ENCODE assay signal across 8 mouse cellular contexts in the genomic region with DNA sequence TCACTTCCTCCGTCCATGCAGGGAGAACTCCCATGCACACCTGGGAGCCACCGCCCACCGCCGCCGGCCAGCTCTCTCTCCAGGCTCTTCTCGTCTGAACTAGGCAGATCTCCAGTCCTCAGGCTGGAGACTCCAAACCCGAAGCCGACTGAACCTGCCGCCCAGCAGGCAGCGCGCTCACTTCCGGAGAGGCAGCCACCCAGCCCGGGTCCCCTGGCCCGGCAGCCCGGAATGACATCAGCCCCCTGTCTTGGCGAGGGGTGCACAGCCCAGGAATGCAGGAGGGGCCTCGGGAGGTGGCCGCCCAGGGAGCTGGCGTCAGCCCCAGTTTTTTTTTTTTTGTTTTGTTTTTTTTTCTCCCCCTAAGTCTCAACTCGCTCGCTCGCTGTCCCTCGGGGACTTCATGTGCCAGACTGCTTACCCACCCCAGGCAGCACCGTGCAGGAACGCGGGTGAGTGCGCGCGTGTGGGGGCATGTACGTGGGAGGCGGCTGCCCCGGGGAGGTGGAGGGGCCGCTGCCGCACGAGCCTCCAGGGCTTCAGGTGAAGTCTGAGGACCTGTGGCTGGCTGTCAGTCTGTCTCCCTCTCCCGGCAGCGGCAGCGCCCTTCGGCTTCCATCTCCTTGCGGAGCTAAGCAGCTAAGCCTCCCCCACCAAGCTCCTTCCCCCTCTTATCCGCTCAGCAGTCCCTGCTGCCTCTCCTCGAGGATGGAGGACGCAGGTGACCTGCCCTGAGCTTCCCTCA. TPM values are rescaled to one million over a fixed set of nuclear protein-coding genes. Genes with fewer than 3 reads are reported as not detected.
DNase-seq lines count a peak whose midpoint lies in the region; ATAC-seq lines count a peak whose summit lies in the region.

No protein-coding gene starts in this region.

- peaks cover 7% of the 10 kb centered on the region for H3K27me3 ChIP-seq in embryonic facial prominence, embryonic 11.5 days (ENCODE audit: control insufficient read depth, insufficient read depth, low read length)
- H3K27me3 ChIP-seq in heart, embryonic 12.5 days (replicated peaks): no peaks in the 10 kb centered on the region
- H3K27me3 ChIP-seq in kidney, embryonic 14.5 days (ENCODE audit: control insufficient read depth, insufficient read depth, low read length): no peaks in the 10 kb centered on the region
- no peaks in the 10 kb centered on the region; the same call in 1 of the 2 replicates for H3K27me3 ChIP-seq in lung, embryonic 16.5 days (ENCODE audit: control insufficient read depth, insufficient read depth, low read depth, low read length)

- H3K4me1 ChIP-seq in embryonic facial prominence, embryonic 11.5 days (ENCODE audit: control insufficient read depth, insufficient read depth, low read length): peaks cover 6% of the 10 kb centered on the region
- H3K4me1 ChIP-seq in heart, embryonic 12.5 days (replicated peaks): peaks cover 63% of the 10 kb centered on the region
- peaks cover 25% of the 10 kb centered on the region for H3K4me1 ChIP-seq in kidney, embryonic 14.5 days (ENCODE audit: control insufficient read depth, insufficient read depth, low read length)
- H3K4me1 ChIP-seq in lung, embryonic 16.5 days (replicated peaks; ENCODE audit: control insufficient read depth, insufficient read depth, low read length): peaks cover 22% of the 10 kb centered on the region

- no peaks in the 10 kb centered on the region for H3K36me3 ChIP-seq in embryonic facial prominence, embryonic 11.5 days (replicated peaks; ENCODE audit: control insufficient read depth, insufficient read depth, low read depth, low read length)
- peaks cover 10% of the 10 kb centered on the region for H3K36me3 ChIP-seq in heart, embryonic 12.5 days
- H3K36me3 ChIP-seq in kidney, embryonic 14.5 days (ENCODE audit: control insufficient read depth, insufficient read depth, low read length): no peaks in the 10 kb centered on the region
- H3K36me3 ChIP-seq in lung, embryonic 16.5 days (ENCODE audit: control insufficient read depth, insufficient read depth, low read length): no peaks in the 10 kb centered on the region

- no peaks in the 10 kb centered on the region for H3K9me3 ChIP-seq in embryonic facial prominence, embryonic 11.5 days (replicated peaks; ENCODE audit: control insufficient read depth, low read length)
- H3K9me3 ChIP-seq in heart, embryonic 12.5 days (replicated peaks): peaks cover 8% of the 10 kb centered on the region; the same call in 1 of the 2 replicates
- H3K9me3 ChIP-seq in kidney, embryonic 14.5 days (ENCODE audit: control insufficient read depth, low read length): 0 out of 2 replicates have a peak, but pooled peaks cover 2% of the 10 kb centered on the region
- H3K9me3 ChIP-seq in lung, embryonic 16.5 days (ENCODE audit: control insufficient read depth, low read length): 0 out of 2 replicates have a peak, but pooled peaks cover 4% of the 10 kb centered on the region

- peak overlapping the region; percentile 46 for H3K9ac ChIP-seq in embryonic facial prominence, embryonic 11.5 days (replicated peaks; ENCODE audit: low read length)
- peak overlapping the region; percentile 91 for H3K9ac ChIP-seq in heart, embryonic 12.5 days
- peak overlapping the region; percentile 52 for H3K9ac ChIP-seq in kidney, embryonic 14.5 days (ENCODE audit: low read depth, low read length)
- peak overlapping the region; percentile 75 for H3K9ac ChIP-seq in lung, embryonic 16.5 days (ENCODE audit: low read length)

- WGBS in embryonic facial prominence, embryonic 11.5 days: under 1% methylated on average over 43 of the region's 43 CpGs
- WGBS in heart, embryonic 12.5 days: under 1% methylated on average over 43 of the region's 43 CpGs
- under 1% methylated on average over 42 of the region's 43 CpGs for WGBS in kidney, embryonic 14.5 days
- WGBS in lung, embryonic 16.5 days: under 1% methylated on average over 43 of the region's 43 CpGs

- DNase-seq in layer of hippocampus, postnatal 10 days (ENCODE audit: low spot score in 2 of 2): peak; percentile 65 to 68
- no peak for DNase-seq in layer of hippocampus, adult 11-12 months (ENCODE audit: low spot score)
- DNase-seq in embryonic facial prominence, embryonic 11.5 days (ENCODE audit: low spot score): peak; percentile 61
- peak; percentile 63 for DNase-seq in urinary bladder, postnatal 25 days (ENCODE audit: low spot score)

- peak overlapping the region; percentile 40 for H3K4me3 ChIP-seq in embryonic facial prominence, embryonic 11.5 days (ENCODE audit: low read depth, low read length)
- H3K4me3 ChIP-seq in heart, embryonic 12.5 days: peak overlapping the region; percentile 72
- peak overlapping the region; percentile 39 for H3K4me3 ChIP-seq in kidney, embryonic 14.5 days (ENCODE audit: low read length)
- peak overlapping the region; percentile 56 for H3K4me3 ChIP-seq in lung, embryonic 16.5 days (ENCODE audit: low read length)

- peak; percentile 42; the same call in 1 of the 2 replicates for ATAC-seq in embryonic facial prominence, embryonic 11.5 days (replicated peaks; ENCODE audit: insufficient number of reproducible peaks, low FRiP score, low TSS enrichment, low read depth)
- ATAC-seq in heart, embryonic 12.5 days (ENCODE audit: insufficient number of reproducible peaks, low FRiP score): peak; percentile 63; the same call in 1 of the 2 replicates
- peak; percentile 67 for ATAC-seq in kidney, embryonic 14.5 days (ENCODE audit: low FRiP score, low TSS enrichment)
- ATAC-seq in lung, embryonic 16.5 days (ENCODE audit: low read depth): peak; percentile 83
- ATAC-seq in neutrophil, adult 5-6 weeks (ENCODE audit: extremely low read depth, insufficient number of reproducible peaks, low FRiP score, poor library complexity, severe bottlenecking): 0 out of 2 replicates have a peak, but pooled peaks have one; percentile 23

- peak overlapping the region; percentile 93 for H3K4me2 ChIP-seq in embryonic facial prominence, embryonic 11.5 days (ENCODE audit: low read depth, low read length)
- H3K4me2 ChIP-seq in heart, embryonic 12.5 days: peak overlapping the region; percentile 89
- H3K4me2 ChIP-seq in kidney, embryonic 14.5 days (replicated peaks; ENCODE audit: low read depth, low read length): peak overlapping the region; percentile 87
- H3K4me2 ChIP-seq in lung, embryonic 16.5 days (ENCODE audit: low read depth, low read length): peak overlapping the region; percentile 90

- 0 out of 2 replicates have a peak overlapping the region, but pooled peaks have one; percentile 28 for H3K27ac ChIP-seq in embryonic facial prominence, embryonic 11.5 days (replicated peaks; ENCODE audit: low read depth, low read length)
- H3K27ac ChIP-seq in heart, embryonic 12.5 days (ENCODE audit: poor library complexity, severe bottlenecking): peak overlapping the region; percentile 97
- H3K27ac ChIP-seq in kidney, embryonic 14.5 days (ENCODE audit: low read depth, low read length): peak overlapping the region; percentile 59
- peak overlapping the region; percentile 95 for H3K27ac ChIP-seq in lung, embryonic 16.5 days (ENCODE audit: low read length)

RNA-seq across cellular contexts. Expression of a gene that starts 57.1 kb away (rescaled TPM):
- total RNA-seq in layer of hippocampus, postnatal 10 days (2021): 1 to 10 TPM; 2.2 to 2.9 TPM
- 4.0 and 20.8 TPM in 2 replicates for polyA plus RNA-seq in embryonic facial prominence, embryonic 11.5 days (2014; fragmentation: Nextera tagmentation; extraction: Ambion mirVana)
- 1.4 and 1.5 TPM in 2 replicates for polyA plus RNA-seq in heart, embryonic 12.5 days (2016; fragmentation: Nextera tagmentation; extraction: Ambion mirVana)
- polyA plus RNA-seq in kidney, embryonic 14.5 days (2014; fragmentation: Nextera tagmentation; extraction: Ambion mirVana): 0.47 and 1.8 TPM in 2 replicates
- polyA plus RNA-seq in lung, embryonic 16.5 days (2015; fragmentation: Nextera tagmentation; extraction: Ambion mirVana): 1.0 and 1.4 TPM in 2 replicates
- total RNA-seq in neutrophil, adult 5-6 weeks (2017): not detected in 2 replicates

Comparison
In these comparisons a context has a peak if more than half of its experiments do, and no peak if none do; other contexts are left out.
1. ATAC-seq: peak in every context shown above with its lines; median percentile 83 in lung, embryonic 16.5 days; 67 in kidney, embryonic 14.5 days; 63 in heart, embryonic 12.5 days; 42 in embryonic facial prominence, embryonic 11.5 days; 23 in neutrophil, adult 5-6 weeks.
2. H3K27ac ChIP-seq: peak in every context shown above with its lines; median percentile 97 in heart, embryonic 12.5 days; 95 in lung, embryonic 16.5 days; 59 in kidney, embryonic 14.5 days; 28 in embryonic facial prominence, embryonic 11.5 days.